In the genomic region with DNA sequence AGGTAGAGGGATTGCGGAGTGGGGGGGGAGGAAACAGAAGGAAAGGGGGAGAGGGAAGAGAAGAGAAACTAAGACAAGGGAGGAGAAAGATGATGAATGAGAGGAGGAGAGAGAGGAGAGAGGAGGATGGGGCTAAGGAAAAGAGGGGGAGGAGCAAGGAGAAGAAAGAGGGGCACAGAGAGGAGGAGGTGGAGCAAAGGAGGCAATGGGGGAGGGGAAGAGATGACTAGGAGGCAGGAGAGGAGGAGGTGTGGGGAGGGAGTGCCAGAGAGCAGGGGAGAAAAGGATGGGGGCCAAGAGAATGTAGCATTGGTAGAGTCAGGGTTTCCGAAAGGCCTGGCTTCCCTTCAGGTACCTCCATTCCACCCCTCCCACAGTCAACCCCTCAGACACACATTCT, we compare ENCODE assay signal across 14 mouse cellular contexts.
A peak's percentile ranks its signal among the peaks of the same experiment; 100 is the strongest.
DNase-seq lines count a peak whose midpoint lies in the region; ATAC-seq lines count a peak whose summit lies in the region.
"Had no signal": no experiment of that assay in that cellular context is flagged by ENCODE, and none has a peak within 500 bp of the region (broad histone marks: within the 10 kb centered on the region; RNA-seq: fewer than 3 reads in every experiment).

No protein-coding gene starts in this region.

- H3K27me3 ChIP-seq in heart, embryonic 13.5 days (replicated peaks): no peaks in the 10 kb centered on the region
- 0 out of 2 replicates have a peak, but pooled peaks cover 3% of the 10 kb centered on the region for H3K27me3 ChIP-seq in hindbrain, embryonic 13.5 days
- H3K27me3 ChIP-seq in midbrain, embryonic 15.5 days (replicated peaks): no peaks in the 10 kb centered on the region

- peak overlapping the region; percentile 56 for H3K4me2 ChIP-seq in heart, embryonic 13.5 days
- no peak overlapping the region for H3K4me2 ChIP-seq in hindbrain, embryonic 13.5 days
- H3K4me2 ChIP-seq in midbrain, embryonic 15.5 days: 0 out of 2 replicates have a peak overlapping the region, but pooled peaks have one; percentile 22

- peak overlapping the region; percentile 90 for H3K27ac ChIP-seq in heart, embryonic 13.5 days (replicated peaks)
- H3K27ac ChIP-seq in hindbrain, embryonic 13.5 days: peak overlapping the region; percentile 41
- peak overlapping the region; percentile 72 for H3K27ac ChIP-seq in midbrain, embryonic 15.5 days

- no peak for DNase-seq in heart, adult 9 months (ENCODE audit: low spot score in 2 of 2)
- peak; percentile 7 for DNase-seq in embryo, embryonic 11.5 days (ENCODE audit: low read depth, low spot score)
- DNase-seq in layer of hippocampus, adult 9-11 months: no peak
- DNase-seq in adrenal gland, postnatal 14 days: no peak
- no peak for DNase-seq in left cerebral cortex, adult 18-20 months (ENCODE audit: low spot score in 2 of 2)
- DNase-seq: cerebellum, adult 9-11 months; kidney, adult 18-20 months; lung, adult 2 months; right cerebral cortex, postnatal 14 days; thymus, adult 18-20 months had no signal

- peak overlapping the region; percentile 23 for H3K4me3 ChIP-seq in heart, embryonic 13.5 days
- H3K4me3 ChIP-seq in hindbrain, embryonic 13.5 days: no peak overlapping the region
- H3K4me3 ChIP-seq in midbrain, embryonic 15.5 days: no peak overlapping the region

- 45% methylated on average over 2 of the region's 2 CpGs for WGBS in heart, embryonic 13.5 days
- 42% methylated on average over 2 of the region's 2 CpGs for WGBS in hindbrain, embryonic 13.5 days
- WGBS in midbrain, embryonic 15.5 days: 48% methylated on average over 2 of the region's 2 CpGs

- ATAC-seq in heart, embryonic 13.5 days (ENCODE audit: extremely low read depth, insufficient number of reproducible peaks, low FRiP score, low TSS enrichment): no peak
- ATAC-seq in hindbrain, embryonic 13.5 days (ENCODE audit: low FRiP score): no peak
- peak; percentile 19 for ATAC-seq in midbrain, embryonic 15.5 days (replicated peaks)
- ATAC-seq: CD4-positive, CD25-positive, alpha-beta regulatory T cell, adult 4 months had no signal

- no peaks in the 10 kb centered on the region for H3K9me3 ChIP-seq in heart, embryonic 13.5 days
- H3K9me3 ChIP-seq in hindbrain, embryonic 13.5 days: no peaks in the 10 kb centered on the region
- H3K9me3 ChIP-seq in midbrain, embryonic 15.5 days: no peaks in the 10 kb centered on the region

- H3K4me1 ChIP-seq in heart, embryonic 13.5 days: peaks cover 59% of the 10 kb centered on the region
- peaks cover 43% of the 10 kb centered on the region for H3K4me1 ChIP-seq in hindbrain, embryonic 13.5 days (replicated peaks)
- peaks cover 39% of the 10 kb centered on the region for H3K4me1 ChIP-seq in midbrain, embryonic 15.5 days

- H3K36me3 ChIP-seq in heart, embryonic 13.5 days: no peaks in the 10 kb centered on the region
- H3K36me3 ChIP-seq in hindbrain, embryonic 13.5 days: no peaks in the 10 kb centered on the region
- H3K36me3 ChIP-seq in midbrain, embryonic 15.5 days (replicated peaks): no peaks in the 10 kb centered on the region

- peak overlapping the region; percentile 71 for H3K9ac ChIP-seq in heart, embryonic 13.5 days
- H3K9ac ChIP-seq in hindbrain, embryonic 13.5 days: no peak overlapping the region
- no peak overlapping the region for H3K9ac ChIP-seq in midbrain, embryonic 15.5 days
